Mouse (Mus musculus) cortical plate, adult 2 months (tissue): ENCODE measurements around the gene Cd2.

Source experiments
- CTCF ChIP-seq: fragments of 200-500 bp; IDR thresholded peaks from 2 replicates; pipeline ENCODE4 v1.5.1; 2011; ENCODE audit warnings: mild to moderate bottlenecking, control low read depth, low read length; ENCODE audit not compliant: insufficient read depth; ENCODE audit errors: extremely low read depth
- POLR2A ChIP-seq: fragments of 200-500 bp; IDR thresholded peaks from 2 replicates; pipeline ENCODE4 v1.6.1; 2011; ENCODE audit warnings: mild to moderate bottlenecking, low read length, control low read depth; ENCODE audit not compliant: insufficient read depth; ENCODE audit errors: extremely low read depth

DNA sequence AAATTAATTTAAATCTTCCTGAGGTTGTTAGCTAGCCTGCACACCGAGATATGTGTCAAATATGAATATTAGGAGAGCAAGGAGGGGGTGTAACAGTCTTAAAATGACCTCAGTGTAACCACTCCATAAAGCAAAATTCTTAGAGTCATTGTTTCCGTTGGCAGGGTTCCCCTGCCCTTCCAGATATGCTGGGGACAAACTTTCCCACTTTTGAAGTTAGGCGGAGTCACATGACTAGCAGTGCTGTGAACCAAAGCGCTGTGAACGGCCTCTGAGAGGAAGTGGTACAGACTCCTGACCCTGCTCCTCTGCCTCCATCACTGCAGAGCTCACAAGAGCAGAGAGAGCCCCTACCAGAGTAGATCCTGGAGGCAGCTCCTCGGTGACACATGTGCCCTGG, 49.0 kb downstream of the Cd2 start:
- TF ChIP-seq POLR2A (no peak), CTCF (no peak)
